Mouse (Mus musculus) embryonic fibroblast, embryonic 13.5 days (primary cell): Measurements from ENCODE around the gene Tmbim1.

Experiments used
- CTCF ChIP-seq: IDR thresholded peaks from 2 replicates; pipeline ENCODE4 v1.5.1; 2011; ENCODE audit warnings: mild to moderate bottlenecking, control low read depth, low read length, moderate library complexity, borderline replicate concordance; ENCODE audit not compliant: insufficient read depth
- POLR2A ChIP-seq: IDR thresholded peaks from 2 replicates; pipeline ENCODE4 v1.6.1; 2011; ENCODE audit warnings: low read depth, mild to moderate bottlenecking, control low read depth, low read length, moderate library complexity

DNA sequence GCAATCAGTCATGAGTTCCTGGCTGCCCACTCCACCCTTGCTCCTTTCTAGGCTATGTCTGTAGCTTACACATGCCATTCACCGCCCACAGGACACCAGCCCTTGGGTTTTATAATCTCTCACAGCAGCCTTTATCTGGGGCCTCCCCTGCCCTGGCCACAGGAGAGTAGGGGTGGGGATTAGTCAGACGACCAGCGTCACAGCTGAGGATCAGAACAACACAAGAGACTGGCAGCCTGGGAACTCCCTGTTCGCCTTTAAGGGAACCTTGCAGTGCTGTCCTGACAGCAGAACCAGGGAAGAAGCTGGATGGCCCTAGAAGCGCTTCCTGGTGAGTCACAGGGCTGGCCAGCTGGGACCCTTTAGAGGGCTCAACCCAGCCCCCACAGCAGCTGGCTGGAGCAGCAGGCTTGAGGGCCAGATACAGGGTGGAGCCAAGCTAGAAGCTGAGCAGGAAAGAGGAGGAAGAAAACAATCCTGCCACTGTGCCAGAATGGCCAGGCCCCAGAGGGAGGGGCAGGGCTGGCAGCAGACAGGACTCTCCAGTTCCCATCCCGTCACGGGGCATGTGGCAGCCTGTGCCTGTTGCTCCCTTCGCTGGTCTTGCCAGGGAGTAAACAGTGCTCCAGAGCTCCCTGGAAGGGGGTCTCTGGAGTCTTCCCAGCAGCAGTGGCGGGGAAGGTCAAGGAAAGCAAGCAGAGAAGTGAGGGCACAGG lies 9.8 kb downstream of the Tmbim1 start:
- TF ChIP-seq CTCF, result no peak
- peak; percentile 67 for TF ChIP-seq POLR2A
